Mouse (Mus musculus) spleen, postnatal 36 days (tissue): Measurements from ENCODE around the gene Sh3gl1.

ENCODE experiments used
- DNase-seq, 2 experiments: peaks; one replicate each; pipeline ENCODE4 v3.0.0; 2022; ENCODE audit warnings: low spot score in 2 of 2, mixed read lengths in 1 of 2

The Sh3gl1 gene

GRCm38 (mm10) chr17:56021161-56021910, 15.1 kb downstream of the Sh3gl1 start:
- DNase-seq, result peak; percentile 38 to 40

- DNase-seq, result no peak
Observed at GRCm38 (mm10) chr17:56020400-56021084, 15.9 kb downstream of the Sh3gl1 start.

- peak; percentile 53 to 58 for DNase-seq
Observed at GRCm38 (mm10) chr17:56018347-56019131, 17.9 kb downstream of the Sh3gl1 start.

- no peak for DNase-seq
Observed at GRCm38 (mm10) chr17:56017848-56018247, 18.6 kb downstream of the Sh3gl1 start.

- DNase-seq, result no peak
Observed at GRCm38 (mm10) chr17:56016793-56017785, 19.3 kb downstream of the Sh3gl1 start.

GRCm38 (mm10) chr17:56016382-56016781, 20.1 kb downstream of the Sh3gl1 start:
- DNase-seq, result no peak

GRCm38 (mm10) chr17:56015293-56015692, 21.1 kb downstream of the Sh3gl1 start:
- no peak for DNase-seq

GRCm38 (mm10) chr17:56011441-56011840, 25.0 kb downstream of the Sh3gl1 start:
- no peak for DNase-seq

- DNase-seq, result peak; percentile 57 to 66
Observed at GRCm38 (mm10) chr17:56010681-56011080, 25.8 kb downstream of the Sh3gl1 start.

- DNase-seq, result no peak
Observed at GRCm38 (mm10) chr17:56010255-56010654, 26.2 kb downstream of the Sh3gl1 start.

- no peak for DNase-seq
Observed at GRCm38 (mm10) chr17:56009962-56010240, 26.5 kb downstream of the Sh3gl1 start.

- peak; percentile 91 to 92 for DNase-seq
Observed at GRCm38 (mm10) chr17:56009088-56009961, 27.1 kb downstream of the Sh3gl1 start.

- peak; percentile 92 for DNase-seq
Observed at GRCm38 (mm10) chr17:56008356-56009087, 27.9 kb downstream of the Sh3gl1 start.

- no peak for DNase-seq
Observed at GRCm38 (mm10) chr17:56007444-56008355, 28.7 kb downstream of the Sh3gl1 start.

- DNase-seq, result no peak
Observed at GRCm38 (mm10) chr17:56006956-56007355, 29.5 kb downstream of the Sh3gl1 start.

- DNase-seq, result no peak
Observed at GRCm38 (mm10) chr17:56005415-56006061, 30.9 kb downstream of the Sh3gl1 start, which contains the start of the genes Stap2 and Mpnd. Stap2 (minus strand) TSS chr17:56005584. Mpnd (plus strand) TSS chr17:56005711.

- DNase-seq, result no peak
Observed at GRCm38 (mm10) chr17:56003000-56003399, 33.4 kb downstream of the Sh3gl1 start.
